Mouse (Mus musculus): ENCODE data around the gene Ccdc110. TPM values are rescaled to one million over a fixed set of nuclear protein-coding genes. Genes with fewer than 3 reads are reported as not detected.

Ccdc110 gene
- polyA plus RNA-seq, 1 experiment = not detected

GRCm38 (mm10) chr8:45936986-45937385 lies 2.6 kb downstream of the Ccdc110 start:
- DNase-seq = no peak
- Histone ChIP-seq H3K4me3 (replicated peaks; ENCODE audit: insufficient read depth, low read depth, low read length) (no peak overlapping the region), H3K27ac (ENCODE audit: insufficient read depth, low read length) (no peak overlapping the region), H3K27me3 (ENCODE audit: control insufficient read depth, insufficient read depth, low read length) (no peaks in the 10 kb centered on the region; the same call in 1 of the 2 replicates), H3K4me1 (ENCODE audit: control insufficient read depth, insufficient read depth, low read length) (no peaks in the 10 kb centered on the region)
- TF ChIP-seq POLR2A (IDR thresholded peaks at IDR 0.05; ENCODE audit: borderline replicate concordance, insufficient read depth, low read length) (no peak), CTCF (IDR thresholded peaks at IDR 0.05; ENCODE audit: borderline replicate concordance, insufficient read depth, low read depth, low read length) (no peak)
- WGBS = 89% methylated on average over 9 of the region's 9 CpGs

- WGBS = 85% methylated on average over 4 of the region's 4 CpGs
- Histone ChIP-seq H3K27ac (ENCODE audit: insufficient read depth, low read length) (no peak overlapping the region), H3K27me3 (ENCODE audit: control insufficient read depth, insufficient read depth, low read length) (no peaks in the 10 kb centered on the region), H3K4me3 (replicated peaks; ENCODE audit: insufficient read depth, low read depth, low read length) (no peak overlapping the region), H3K4me1 (ENCODE audit: control insufficient read depth, insufficient read depth, low read length) (no peaks in the 10 kb centered on the region)
- no peak for DNase-seq
- TF ChIP-seq CTCF (IDR thresholded peaks at IDR 0.05; ENCODE audit: borderline replicate concordance, insufficient read depth, low read depth, low read length) = no peak
- no peak for TF ChIP-seq POLR2A (IDR thresholded peaks at IDR 0.05; ENCODE audit: borderline replicate concordance, insufficient read depth, low read length)
Observed at GRCm38 (mm10) chr8:45946283-45946682, 11.9 kb downstream of the Ccdc110 start.

- no peak overlapping the region for H3K4me3 ChIP-seq (replicated peaks; ENCODE audit: insufficient read depth, low read depth, low read length)
- no peaks in the 10 kb centered on the region for H3K27me3 ChIP-seq (ENCODE audit: control insufficient read depth, insufficient read depth, low read length)
- no peak for DNase-seq
- no peak overlapping the region for H3K27ac ChIP-seq (ENCODE audit: insufficient read depth, low read length)
- no peaks in the 10 kb centered on the region for H3K4me1 ChIP-seq (ENCODE audit: control insufficient read depth, insufficient read depth, low read length)
- TF ChIP-seq CTCF (IDR thresholded peaks at IDR 0.05; ENCODE audit: borderline replicate concordance, insufficient read depth, low read depth, low read length) (no peak), POLR2A (IDR thresholded peaks at IDR 0.05; ENCODE audit: borderline replicate concordance, insufficient read depth, low read length) (no peak)
- WGBS = 59% methylated on average over 2 of the region's 2 CpGs
Observed at GRCm38 (mm10) chr8:45950622-45951021, 16.2 kb downstream of the Ccdc110 start.

GRCm38 (mm10) chr8:45970894-45971293 lies 36.5 kb downstream of the Ccdc110 start:
- Histone ChIP-seq H3K27me3 (ENCODE audit: control insufficient read depth, insufficient read depth, low read length) (no peaks in the 10 kb centered on the region), H3K4me1 (ENCODE audit: control insufficient read depth, insufficient read depth, low read length) (peaks cover 3% of the 10 kb centered on the region; the same call in 1 of the 2 replicates), H3K27ac (ENCODE audit: insufficient read depth, low read length) (no peak overlapping the region), H3K4me3 (replicated peaks; ENCODE audit: insufficient read depth, low read depth, low read length) (no peak overlapping the region)
- WGBS = 97% methylated on average over 12 of the region's 12 CpGs
- DNase-seq = no peak
- TF ChIP-seq POLR2A (IDR thresholded peaks at IDR 0.05; ENCODE audit: borderline replicate concordance, insufficient read depth, low read length) (no peak), CTCF (IDR thresholded peaks at IDR 0.05; ENCODE audit: borderline replicate concordance, insufficient read depth, low read depth, low read length) (no peak)

GRCm38 (mm10) chr8:45973988-45974505 lies 39.6 kb downstream of the Ccdc110 start:
- Histone ChIP-seq H3K4me3 (replicated peaks; ENCODE audit: insufficient read depth, low read depth, low read length) (no peak overlapping the region), H3K27me3 (ENCODE audit: control insufficient read depth, insufficient read depth, low read length) (no peaks in the 10 kb centered on the region), H3K27ac (ENCODE audit: insufficient read depth, low read length) (no peak overlapping the region), H3K4me1 (ENCODE audit: control insufficient read depth, insufficient read depth, low read length) (peaks cover 3% of the 10 kb centered on the region; the same call in 1 of the 2 replicates)
- TF ChIP-seq POLR2A (IDR thresholded peaks at IDR 0.05; ENCODE audit: borderline replicate concordance, insufficient read depth, low read length) = no peak
- TF ChIP-seq CTCF (IDR thresholded peaks at IDR 0.05; ENCODE audit: borderline replicate concordance, insufficient read depth, low read depth, low read length) = no peak
- WGBS = 63% methylated on average over 8 of the region's 8 CpGs
- DNase-seq = no peak

- peak; percentile 98 to 99 for DNase-seq
- Histone ChIP-seq H3K27ac (ENCODE audit: insufficient read depth, low read length) (peak within 1 kb of the TSS; percentile 22), H3K4me1 (ENCODE audit: control insufficient read depth, insufficient read depth, low read length) (peaks cover 3% of the 10 kb centered on the region; the same call in 1 of the 2 replicates), H3K27me3 (ENCODE audit: control insufficient read depth, insufficient read depth, low read length) (no peaks in the 10 kb centered on the region), H3K4me3 (replicated peaks; ENCODE audit: insufficient read depth, low read depth, low read length) (peak within 1 kb of the TSS; percentile 88)
- TF ChIP-seq POLR2A (IDR thresholded peaks at IDR 0.05; ENCODE audit: borderline replicate concordance, insufficient read depth, low read length) (peak; percentile 94), CTCF (IDR thresholded peaks at IDR 0.05; ENCODE audit: borderline replicate concordance, insufficient read depth, low read depth, low read length) (peak; percentile 27; the same call in 1 of the 2 replicates)
- under 1% methylated on average over 57 of the region's 57 CpGs for WGBS
Observed at GRCm38 (mm10) chr8:45975126-45975836, 40.9 kb downstream of the Ccdc110 start, which contains the start of the genes 1700029J07Rik and Ufsp2. TSS of gene 1700029J07Rik (minus strand) at chr8:45975252. TSS of gene Ufsp2 (plus strand) at chr8:45975528.

- no peak for DNase-seq
- TF ChIP-seq POLR2A (IDR thresholded peaks at IDR 0.05; ENCODE audit: borderline replicate concordance, insufficient read depth, low read length) (no peak), CTCF (IDR thresholded peaks at IDR 0.05; ENCODE audit: borderline replicate concordance, insufficient read depth, low read depth, low read length) (no peak)
- WGBS = 58% methylated on average over 11 of the region's 11 CpGs
- peaks cover 3% of the 10 kb centered on the region; the same call in 1 of the 2 replicates for H3K4me1 ChIP-seq (ENCODE audit: control insufficient read depth, insufficient read depth, low read length)
- no peak overlapping the region for H3K27ac ChIP-seq (ENCODE audit: insufficient read depth, low read length)
- H3K27me3 ChIP-seq (ENCODE audit: control insufficient read depth, insufficient read depth, low read length) = no peaks in the 10 kb centered on the region
- peak overlapping the region; percentile 88 for H3K4me3 ChIP-seq (replicated peaks; ENCODE audit: insufficient read depth, low read depth, low read length)
Observed at GRCm38 (mm10) chr8:45975837-45976468, 41.5 kb downstream of the Ccdc110 start.
